Mouse (Mus musculus) ES-Bruce4 (cell line): ENCODE results near the gene Atp1a2.

Source experiments
- CTCF ChIP-seq: IDR thresholded peaks from one replicate; pipeline ENCODE4 v1.8.1; 2011; ENCODE audit warnings: low read depth, low read length
- POLR2A ChIP-seq: IDR thresholded peaks from one replicate; pipeline ENCODE4 v1.8.1; 2011; ENCODE audit warnings: low read length; ENCODE audit not compliant: insufficient read depth

- TF ChIP-seq CTCF (no peak), POLR2A (no peak)
These were observed 10.5 kb upstream of the Atp1a2 start for GRCm38 (mm10) chr1:172308409-172308808.
